Mouse (Mus musculus): ENCODE data around the gene Ypel5. TPM values are rescaled to one million over a fixed set of nuclear protein-coding genes. Genes with fewer than 3 reads are reported as not detected.

Gene Ypel5
- polyA plus RNA-seq, 1 experiment from 2014 or later: 53.9 TPM

DNA sequence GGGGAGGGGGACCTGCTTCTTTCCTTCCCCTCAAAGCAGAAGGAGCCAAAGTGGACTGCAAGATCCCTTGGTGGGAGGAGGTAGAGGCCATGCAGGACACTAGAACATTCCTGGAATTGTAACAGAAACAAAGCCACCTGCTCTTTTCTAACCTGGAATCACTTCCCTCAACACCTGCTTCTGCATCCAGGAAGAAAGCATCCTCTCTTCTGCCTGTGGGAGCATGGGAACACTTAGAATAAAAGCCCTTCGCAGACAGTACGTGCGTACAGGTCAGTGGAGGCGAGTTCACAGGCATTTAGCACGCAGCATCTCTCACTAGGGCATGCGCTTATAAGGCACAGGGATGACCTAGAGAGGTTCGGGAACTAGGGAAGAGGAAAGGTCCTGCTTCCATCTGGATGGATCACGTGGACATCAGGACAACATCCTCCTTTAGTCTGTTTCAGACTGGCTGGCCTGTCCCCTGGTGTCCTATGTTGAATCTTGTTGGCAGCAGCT, 54.2 kb downstream of the Ypel5 start:
- H3K27me3 ChIP-seq (replicated peaks; ENCODE audit: control insufficient read depth, insufficient read depth, low read length): no peaks in the 10 kb centered on the region
- WGBS: 49% methylated on average over 8 of the region's 8 CpGs
- H3K4me1 ChIP-seq (ENCODE audit: control insufficient read depth, insufficient read depth, low read length): no peaks in the 10 kb centered on the region; the same call in 1 of the 2 replicates
- H3K4me3 ChIP-seq (ENCODE audit: low read depth, low read length): no peak overlapping the region
- 0 out of 2 replicates have a peak overlapping the region, but pooled peaks have one; percentile 31 for H3K4me2 ChIP-seq (ENCODE audit: low read depth, low read length)
- ATAC-seq (ENCODE audit: low read depth): peak; percentile 26; the same call in 1 of the 2 replicates
- H3K36me3 ChIP-seq (ENCODE audit: control insufficient read depth, insufficient read depth, low read length): no peaks in the 10 kb centered on the region
- no peak overlapping the region for H3K27ac ChIP-seq (replicated peaks; ENCODE audit: low read depth, low read length)
- DNase-seq (ENCODE audit: low spot score): no peak
- no peak overlapping the region for H3K9ac ChIP-seq (ENCODE audit: low read depth, low read length)
- 0 out of 2 replicates have a peak, but pooled peaks cover 3% of the 10 kb centered on the region for H3K9me3 ChIP-seq (ENCODE audit: control insufficient read depth, low read length)

DNA sequence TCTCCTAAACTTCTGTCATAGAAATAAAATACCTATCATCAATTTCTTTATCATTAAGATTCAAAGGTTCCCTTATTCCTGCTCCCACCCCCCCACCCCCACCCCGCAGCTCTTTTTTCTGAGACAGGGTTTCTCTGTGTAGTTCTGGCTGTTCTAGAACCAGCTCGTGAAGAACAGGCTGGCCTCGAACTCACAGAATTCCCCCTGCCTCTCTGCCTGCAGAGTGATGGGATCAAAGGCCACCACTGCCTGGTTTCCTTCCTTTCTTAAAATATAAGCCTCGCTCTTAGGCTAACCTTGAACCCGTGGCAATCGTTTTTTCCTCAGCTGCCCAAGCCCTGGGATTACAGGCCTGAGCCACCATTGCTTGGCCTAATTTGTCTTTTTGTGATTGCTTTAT, 55.3 kb downstream of the Ypel5 start:
- Histone ChIP-seq H3K27ac (replicated peaks; ENCODE audit: low read depth, low read length) (no peak overlapping the region), H3K4me1 (ENCODE audit: control insufficient read depth, insufficient read depth, low read length) (no peaks in the 10 kb centered on the region; the same call in 1 of the 2 replicates), H3K9me3 (ENCODE audit: control insufficient read depth, low read length) (no peaks in the 10 kb centered on the region), H3K27me3 (replicated peaks; ENCODE audit: control insufficient read depth, insufficient read depth, low read length) (no peaks in the 10 kb centered on the region), H3K4me2 (ENCODE audit: low read depth, low read length) (no peak overlapping the region), H3K4me3 (ENCODE audit: low read depth, low read length) (no peak overlapping the region), H3K9ac (ENCODE audit: low read depth, low read length) (no peak overlapping the region), H3K36me3 (ENCODE audit: control insufficient read depth, insufficient read depth, low read length) (no peaks in the 10 kb centered on the region)
- ATAC-seq (ENCODE audit: low read depth) (no peak), DNase-seq (ENCODE audit: low spot score) (no peak)
- WGBS: 84% methylated on average over 6 of the region's 6 CpGs

DNA sequence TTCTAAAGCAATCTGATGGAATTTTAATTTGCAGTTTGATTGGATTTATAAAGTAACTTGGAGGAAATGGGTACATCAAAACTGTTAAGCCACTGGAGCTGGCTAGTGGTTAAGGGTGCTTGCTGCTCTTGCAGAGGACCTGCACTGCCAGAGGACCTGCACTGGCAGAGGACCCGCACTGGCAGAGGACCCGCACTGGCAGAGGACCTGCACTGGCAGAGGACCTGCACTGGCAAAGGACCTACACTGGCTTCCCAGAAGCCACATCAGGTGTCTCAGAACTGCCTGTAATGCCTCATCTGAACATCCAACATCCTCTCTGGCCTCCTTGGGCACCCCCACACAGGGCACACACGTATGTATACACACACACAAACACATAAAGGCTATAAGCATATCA, 59.3 kb downstream of the Ypel5 start:
- Histone ChIP-seq H3K4me1 (ENCODE audit: control insufficient read depth, insufficient read depth, low read length) (no peaks in the 10 kb centered on the region), H3K36me3 (ENCODE audit: control insufficient read depth, insufficient read depth, low read length) (no peaks in the 10 kb centered on the region), H3K9ac (ENCODE audit: low read depth, low read length) (no peak overlapping the region), H3K4me3 (ENCODE audit: low read depth, low read length) (no peak overlapping the region), H3K9me3 (ENCODE audit: control insufficient read depth, low read length) (no peaks in the 10 kb centered on the region), H3K27me3 (replicated peaks; ENCODE audit: control insufficient read depth, insufficient read depth, low read length) (no peaks in the 10 kb centered on the region), H3K27ac (replicated peaks; ENCODE audit: low read depth, low read length) (no peak overlapping the region), H3K4me2 (ENCODE audit: low read depth, low read length) (no peak overlapping the region)
- WGBS: 85% methylated on average over 3 of the region's 3 CpGs
- DNase-seq (ENCODE audit: low spot score) (no peak), ATAC-seq (ENCODE audit: low read depth) (no peak)

DNA sequence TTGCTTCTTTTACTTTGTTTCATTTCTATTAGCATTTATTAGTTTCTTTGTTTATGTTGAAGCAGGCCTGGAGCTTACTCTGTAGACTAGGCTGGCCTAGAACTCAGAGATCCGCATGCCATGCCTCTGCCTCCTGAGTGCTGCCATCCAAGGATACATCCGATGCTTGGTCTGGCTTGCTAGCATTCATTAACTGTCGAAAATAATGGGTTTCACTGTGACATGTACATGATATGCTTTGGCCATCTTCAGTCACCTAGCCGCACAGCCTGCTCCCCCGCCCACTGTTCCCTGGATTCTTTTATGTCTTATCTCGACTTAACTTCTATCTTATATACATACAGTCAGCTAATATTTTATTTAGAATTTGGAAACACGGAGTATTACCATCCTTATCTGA, 60.8 kb downstream of the Ypel5 start:
- no peaks in the 10 kb centered on the region for H3K4me1 ChIP-seq (ENCODE audit: control insufficient read depth, insufficient read depth, low read length)
- ATAC-seq (ENCODE audit: low read depth) (no peak), DNase-seq (ENCODE audit: low spot score) (no peak)
- H3K27me3 ChIP-seq (replicated peaks; ENCODE audit: control insufficient read depth, insufficient read depth, low read length): no peaks in the 10 kb centered on the region
- no peak overlapping the region for H3K27ac ChIP-seq (replicated peaks; ENCODE audit: low read depth, low read length)
- H3K4me3 ChIP-seq (ENCODE audit: low read depth, low read length): no peak overlapping the region
- WGBS: 85% methylated on average over 7 of the region's 7 CpGs
- no peak overlapping the region for H3K4me2 ChIP-seq (ENCODE audit: low read depth, low read length)
- no peaks in the 10 kb centered on the region for H3K9me3 ChIP-seq (ENCODE audit: control insufficient read depth, low read length)
- no peaks in the 10 kb centered on the region for H3K36me3 ChIP-seq (ENCODE audit: control insufficient read depth, insufficient read depth, low read length)
- H3K9ac ChIP-seq (ENCODE audit: low read depth, low read length): no peak overlapping the region

DNA sequence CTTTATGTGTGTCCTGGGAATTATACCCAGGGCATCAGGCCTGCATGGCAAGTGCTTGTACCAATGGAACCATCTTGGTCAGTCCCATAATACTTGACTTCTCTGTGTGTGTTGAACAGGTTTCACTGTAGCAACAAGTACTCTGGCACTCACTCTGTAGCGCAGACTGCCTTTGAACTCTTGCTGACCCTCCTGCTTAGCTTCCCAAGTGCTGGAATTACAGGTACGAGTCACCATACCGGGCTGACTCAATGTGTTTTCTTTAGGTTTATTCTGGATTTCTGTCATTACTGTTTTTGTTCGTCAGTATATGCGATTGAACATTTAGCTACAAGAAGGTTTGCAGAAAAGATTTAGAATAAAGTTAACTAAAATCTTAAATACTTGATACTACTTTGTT, 61.7 kb downstream of the Ypel5 start:
- H3K27me3 ChIP-seq (replicated peaks; ENCODE audit: control insufficient read depth, insufficient read depth, low read length): no peaks in the 10 kb centered on the region
- 78% methylated on average over 5 of the region's 5 CpGs for WGBS
- DNase-seq (ENCODE audit: low spot score) (no peak), ATAC-seq (ENCODE audit: low read depth) (no peak)
- no peaks in the 10 kb centered on the region for H3K36me3 ChIP-seq (ENCODE audit: control insufficient read depth, insufficient read depth, low read length)
- no peak overlapping the region for H3K27ac ChIP-seq (replicated peaks; ENCODE audit: low read depth, low read length)
- H3K4me3 ChIP-seq (ENCODE audit: low read depth, low read length): no peak overlapping the region
- no peak overlapping the region for H3K9ac ChIP-seq (ENCODE audit: low read depth, low read length)
- H3K4me2 ChIP-seq (ENCODE audit: low read depth, low read length): no peak overlapping the region
- H3K9me3 ChIP-seq (ENCODE audit: control insufficient read depth, low read length): no peaks in the 10 kb centered on the region
- H3K4me1 ChIP-seq (ENCODE audit: control insufficient read depth, insufficient read depth, low read length): no peaks in the 10 kb centered on the region

DNA sequence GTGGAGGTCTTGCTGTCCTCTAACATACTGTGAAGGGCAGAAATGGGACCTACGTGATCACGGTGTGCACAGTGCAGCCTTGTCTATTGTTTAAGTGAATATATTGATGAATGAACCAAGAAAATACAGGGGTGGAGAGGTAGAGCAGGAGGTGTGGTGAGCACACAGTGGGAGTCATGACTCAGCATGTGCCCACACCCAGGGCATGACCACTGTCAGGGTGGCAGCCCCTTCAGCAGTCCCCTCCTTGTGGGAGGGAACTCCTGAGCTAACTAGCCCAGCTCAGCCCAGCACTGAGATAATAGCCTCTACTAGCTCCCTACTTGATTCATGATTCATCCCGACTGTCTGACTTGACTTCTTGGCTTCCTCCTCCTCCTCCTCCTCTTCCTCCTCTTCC, 62.5 kb downstream of the Ypel5 start:
- WGBS: 69% methylated on average over 3 of the region's 3 CpGs
- ATAC-seq (ENCODE audit: low read depth) (no peak), DNase-seq (ENCODE audit: low spot score) (no peak)
- H3K4me3 ChIP-seq (ENCODE audit: low read depth, low read length): no peak overlapping the region
- H3K27me3 ChIP-seq (replicated peaks; ENCODE audit: control insufficient read depth, insufficient read depth, low read length): no peaks in the 10 kb centered on the region
- H3K27ac ChIP-seq (replicated peaks; ENCODE audit: low read depth, low read length): no peak overlapping the region
- no peak overlapping the region for H3K9ac ChIP-seq (ENCODE audit: low read depth, low read length)
- no peaks in the 10 kb centered on the region for H3K36me3 ChIP-seq (ENCODE audit: control insufficient read depth, insufficient read depth, low read length)
- H3K9me3 ChIP-seq (ENCODE audit: control insufficient read depth, low read length): no peaks in the 10 kb centered on the region
- no peak overlapping the region for H3K4me2 ChIP-seq (ENCODE audit: low read depth, low read length)
- no peaks in the 10 kb centered on the region for H3K4me1 ChIP-seq (ENCODE audit: control insufficient read depth, insufficient read depth, low read length)

Other genes starting within 250 kb of the Ypel5 start
- 0.56 and 0.64 TPM in 2 replicates for gene Alk, start 231.8 kb upstream of the Ypel5 start, polyA plus RNA-seq (2014; fragmentation: Nextera tagmentation; extraction: Ambion mirVana)
- 3.2 and 3.5 TPM in 2 replicates for gene Lbh, start 81.9 kb downstream of the Ypel5 start, polyA plus RNA-seq (2014; fragmentation: Nextera tagmentation; extraction: Ambion mirVana)

Data from embryonic facial prominence, embryonic 14.5 days (tissue).